Mouse (Mus musculus): Measurements from ENCODE around the gene Lcn3.
"Not testable (repeated sequence)": the region's sequence is repeated elsewhere in the genome, so short reads cannot be mapped to it uniquely, and the experiment has no call there.

Lcn3 gene

GRCm38 (mm10) chr2:25765269-25765668 lies at the start of gene Lcn3:
Lcn3 (plus strand) TSS chr2:25765569.
- DNase-seq (ENCODE audit: low read depth, low spot score), result no peak

- DNase-seq (ENCODE audit: low read depth, low spot score), result no peak
These were observed 48.1 kb upstream of the Lcn3 start for GRCm38 (mm10) chr2:25717222-25717621.

GRCm38 (mm10) chr2:25733199-25733930 lies 32.0 kb upstream of the Lcn3 start:
- no peak for DNase-seq (ENCODE audit: low read depth, low spot score)

GRCm38 (mm10) chr2:25736709-25737108 lies 28.7 kb upstream of the Lcn3 start, which contains the start of gene Obp2b:
Obp2b (plus strand) TSS chr2:25737009.
- not testable (repeated sequence) for DNase-seq (ENCODE audit: low read depth, low spot score)

GRCm38 (mm10) chr2:25741671-25742070 lies 23.7 kb upstream of the Lcn3 start:
- DNase-seq (ENCODE audit: low read depth, low spot score), result no peak

DNA sequence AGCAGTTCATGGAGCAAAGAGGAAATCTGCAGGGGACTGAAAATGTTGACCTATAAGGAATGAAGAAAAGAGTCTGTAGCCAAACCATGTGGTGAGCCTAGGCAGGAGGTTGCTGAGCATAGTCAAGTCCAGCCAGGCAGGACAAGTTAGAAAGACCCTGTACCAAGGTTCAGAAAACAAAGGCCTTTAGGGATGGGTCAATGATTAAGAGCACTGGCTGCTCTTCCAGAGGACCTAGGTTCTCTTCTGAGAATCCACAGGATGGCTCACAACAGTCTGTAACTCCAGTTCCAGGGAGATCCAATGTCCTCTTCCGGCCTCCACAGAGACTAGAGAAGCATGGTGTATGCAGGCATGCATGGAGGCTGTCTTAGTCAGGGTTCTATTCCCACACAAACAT lies 11.2 kb upstream of the Lcn3 start:
- no peak for DNase-seq (ENCODE audit: low read depth, low spot score)

DNA sequence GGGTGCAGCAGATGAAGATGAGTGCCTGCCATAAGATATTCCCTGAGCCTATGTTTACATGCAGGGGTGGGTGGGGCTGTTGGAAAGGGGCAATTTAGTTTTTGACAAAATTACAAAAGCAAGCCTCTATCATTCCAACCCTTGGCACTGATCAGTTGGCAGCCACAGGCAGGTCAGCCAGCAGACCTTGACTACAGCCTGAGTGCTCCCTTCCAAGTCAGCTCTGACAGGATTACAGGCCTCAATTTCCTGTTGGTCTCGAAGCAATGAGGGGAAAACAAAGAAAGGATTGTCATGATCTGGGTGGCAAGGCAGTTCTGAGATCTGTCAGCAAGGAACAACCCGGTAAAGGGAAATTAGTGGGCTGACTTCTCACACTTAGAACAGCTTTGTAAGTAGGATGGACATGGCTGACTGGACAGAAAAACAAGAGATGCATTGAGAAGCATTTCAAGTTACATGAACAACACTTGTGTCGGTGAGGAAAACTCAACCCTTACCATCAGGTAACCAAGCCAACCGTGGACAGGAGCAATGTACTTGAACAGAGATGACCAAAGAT lies 7.2 kb upstream of the Lcn3 start:
- DNase-seq (ENCODE audit: low read depth, low spot score), result no peak

GRCm38 (mm10) chr2:25767764-25768163 lies 2.4 kb downstream of the Lcn3 start:
- no peak for DNase-seq (ENCODE audit: low read depth, low spot score)

- no peak for DNase-seq (ENCODE audit: low read depth, low spot score)
These were observed 8.1 kb downstream of the Lcn3 start for GRCm38 (mm10) chr2:25773507-25773906.

- DNase-seq (ENCODE audit: low read depth, low spot score), result no peak
These were observed 9.3 kb downstream of the Lcn3 start for GRCm38 (mm10) chr2:25774640-25775039.

- DNase-seq (ENCODE audit: low read depth, low spot score), result no peak
These were observed 10.6 kb downstream of the Lcn3 start for GRCm38 (mm10) chr2:25775991-25776390.

DNA sequence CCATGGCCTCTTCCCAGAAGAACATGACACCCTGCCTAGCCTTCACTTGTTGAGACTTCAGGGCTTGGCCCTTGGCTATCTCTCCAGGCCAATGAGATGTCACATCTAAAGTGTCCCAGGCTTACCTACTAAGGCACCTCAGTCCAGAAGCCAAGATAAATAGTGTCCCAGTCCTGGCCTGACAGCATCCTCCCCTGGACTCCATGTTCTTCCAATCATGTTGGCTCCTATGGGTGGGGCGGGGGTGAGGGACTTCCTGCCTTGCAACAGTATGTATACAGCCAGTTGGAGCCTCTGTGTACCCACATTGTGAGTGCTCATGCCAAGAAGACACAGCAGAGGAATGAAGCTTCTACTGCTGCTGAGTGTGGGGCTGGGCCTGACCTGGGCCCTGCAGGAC lies 11.3 kb downstream of the Lcn3 start, which contains the start of gene Lcn11:
Lcn11 (plus strand) TSS at position 301 of the 400 bp plus-strand sequence.
- DNase-seq (ENCODE audit: low read depth, low spot score), result no peak

- no peak for DNase-seq (ENCODE audit: low read depth, low spot score)
These were observed 13.7 kb downstream of the Lcn3 start for GRCm38 (mm10) chr2:25779076-25779475.

GRCm38 (mm10) chr2:25780921-25781320 lies 15.6 kb downstream of the Lcn3 start:
- no peak for DNase-seq (ENCODE audit: low read depth, low spot score)

- no peak for DNase-seq (ENCODE audit: low read depth, low spot score)
These were observed 16.6 kb downstream of the Lcn3 start, which contains the start of gene Gm13539 for GRCm38 (mm10) chr2:25781957-25782356. Gm13539 (plus strand) TSS chr2:25782257.

DNA sequence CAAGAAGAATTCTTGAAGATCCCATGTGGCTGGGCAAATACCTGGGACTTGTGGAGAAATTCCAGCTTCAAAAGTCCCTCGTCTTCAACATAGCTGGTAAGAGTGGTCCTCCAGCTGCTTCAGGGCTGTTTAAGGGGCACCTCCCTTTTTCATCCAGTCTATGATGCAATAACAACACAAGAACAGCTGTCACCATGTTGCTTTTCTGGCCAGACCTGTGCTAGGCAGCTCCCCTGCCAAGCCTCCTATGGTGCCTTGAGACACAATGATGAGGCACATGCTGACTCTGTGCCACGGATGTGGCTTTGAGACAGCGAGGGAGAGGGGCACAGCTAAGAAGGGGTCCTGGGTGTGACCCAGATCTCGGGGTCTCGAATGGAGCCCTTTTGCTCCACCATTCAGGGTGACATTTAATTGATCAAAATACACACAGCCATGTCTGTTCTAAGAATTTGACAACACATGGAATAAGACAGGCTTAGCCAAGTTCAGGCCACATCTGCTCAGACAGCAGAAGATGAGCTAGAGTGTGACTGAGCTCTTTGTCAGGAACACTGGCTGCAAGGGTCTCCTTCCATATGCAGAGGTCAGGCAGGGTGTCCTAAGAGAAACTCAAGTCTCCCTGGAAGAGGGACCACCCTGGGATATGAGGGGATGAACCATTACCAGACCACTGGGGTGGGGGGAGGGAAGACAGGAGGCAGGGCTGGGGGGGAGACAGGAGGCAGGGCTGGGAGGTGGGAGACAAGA lies 20.4 kb downstream of the Lcn3 start:
- DNase-seq (ENCODE audit: low read depth, low spot score), result no peak

DNA sequence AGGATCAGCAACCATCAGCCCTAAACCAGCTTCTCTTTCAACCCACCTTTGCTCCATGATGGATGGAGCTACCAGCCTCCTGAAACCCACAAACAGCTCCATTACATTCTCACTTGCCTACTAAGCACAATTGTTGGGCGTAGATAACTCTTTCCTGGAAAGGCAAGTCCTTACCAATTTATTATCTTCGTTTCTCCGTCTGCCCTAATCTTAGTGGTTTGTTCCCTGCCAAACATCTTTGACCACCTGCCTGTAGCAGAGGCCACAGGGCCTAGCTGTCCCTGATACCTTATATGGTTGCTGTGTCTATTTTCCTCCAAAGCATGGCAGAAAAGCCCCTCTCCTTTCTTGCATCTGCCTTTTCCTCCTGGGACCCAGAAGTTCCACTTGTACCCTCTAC lies 23.7 kb downstream of the Lcn3 start:
- no peak for DNase-seq (ENCODE audit: low read depth, low spot score)

DNA sequence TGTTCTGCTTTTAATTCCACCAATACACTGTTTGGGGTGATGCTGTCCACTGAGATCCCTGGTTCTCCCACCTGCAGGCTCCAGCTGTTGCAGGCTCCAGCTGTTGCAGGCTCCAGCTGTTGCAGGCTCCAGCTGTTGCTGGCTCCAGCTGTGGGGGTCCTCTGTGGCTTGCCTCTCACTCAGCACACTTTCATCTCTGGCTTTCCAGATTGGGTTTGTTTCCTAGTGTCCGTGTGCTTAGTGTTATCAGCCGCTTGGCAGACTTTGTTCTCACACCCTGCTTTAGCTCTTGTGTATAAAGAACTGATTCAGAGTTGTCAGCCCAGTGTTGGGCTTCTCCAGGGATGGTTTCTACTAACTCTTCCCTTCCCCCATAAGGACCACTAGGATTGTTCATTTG lies 32.3 kb downstream of the Lcn3 start:
- DNase-seq (ENCODE audit: low read depth, low spot score), result no peak

- DNase-seq (ENCODE audit: low read depth, low spot score), result no peak
These were observed 32.7 kb downstream of the Lcn3 start for GRCm38 (mm10) chr2:25798065-25798464.

DNA sequence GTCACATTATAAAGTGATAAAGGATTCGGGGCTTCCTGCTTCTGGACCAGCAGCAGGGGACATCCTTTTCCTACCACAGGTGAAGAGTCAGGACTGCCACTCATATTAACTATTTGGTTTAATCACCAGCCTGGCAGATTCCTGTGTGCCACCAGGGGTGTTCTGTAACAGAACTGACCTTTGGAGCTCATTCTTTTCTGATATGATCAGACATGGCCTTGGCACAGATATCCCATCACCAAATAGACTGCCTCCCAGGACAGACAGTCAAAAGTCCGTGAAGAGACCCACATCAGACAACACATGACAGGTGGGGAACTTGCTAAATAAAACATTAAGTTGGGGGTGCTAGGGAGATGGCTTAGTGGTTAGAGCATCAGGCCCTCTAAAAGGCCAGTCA lies 46.3 kb downstream of the Lcn3 start:
- no peak for DNase-seq (ENCODE audit: low read depth, low spot score)

DNA sequence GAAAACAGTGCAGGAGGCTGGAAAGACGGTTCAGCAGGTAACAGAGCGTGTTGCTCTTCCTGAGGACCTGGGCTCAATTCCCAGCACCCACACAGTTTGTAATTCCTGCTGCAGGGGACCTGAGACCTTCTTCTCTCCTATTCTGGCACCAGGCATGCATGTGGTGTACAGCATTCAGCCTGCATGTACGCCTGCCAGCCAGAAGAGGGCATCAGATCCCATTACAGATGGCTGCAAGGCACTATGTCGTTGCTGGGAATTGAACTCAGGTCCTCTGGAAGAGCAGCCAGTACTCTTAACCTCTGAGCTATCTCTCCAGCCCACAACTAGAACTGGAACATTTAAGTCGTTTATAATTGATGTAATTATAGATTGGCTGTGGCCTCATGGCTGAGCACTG lies 48.0 kb downstream of the Lcn3 start:
- no peak for DNase-seq (ENCODE audit: low read depth, low spot score)

DNA sequence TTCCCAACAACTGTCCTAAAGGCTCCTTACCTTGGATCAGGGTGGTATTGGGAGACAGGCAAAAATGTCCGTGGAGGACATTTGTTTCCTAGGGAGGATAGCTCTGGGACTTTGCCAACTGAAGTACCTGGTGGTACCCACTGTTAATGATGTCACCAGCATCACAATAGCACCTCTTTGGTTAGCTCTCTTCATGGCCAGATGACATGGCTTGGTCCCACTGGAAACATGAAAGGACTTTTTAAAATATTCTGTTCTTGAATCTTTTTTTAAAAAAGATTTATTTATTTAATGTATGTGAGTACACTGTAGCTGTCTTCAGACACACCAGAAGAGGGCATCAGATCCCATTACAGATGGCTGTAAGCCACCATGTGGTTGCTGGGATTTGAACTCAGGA lies 50.4 kb downstream of the Lcn3 start, which contains the start of gene Glt6d1:
Glt6d1 (minus strand) TSS at position 101 of the 400 bp plus-strand sequence.
- DNase-seq (ENCODE audit: low read depth, low spot score), result not testable (repeated sequence)
